Mouse (Mus musculus): ENCODE data around the gene Gpc6. TPM values are rescaled to one million over a fixed set of nuclear protein-coding genes. Genes with fewer than 3 reads are reported as not detected.
A peak's percentile ranks its signal among the peaks of the same experiment; 100 is the strongest.

Gpc6 gene
- total RNA-seq, 1 experiment from 2014 or later: 14.4 TPM

GRCm38 (mm10) chr14:117800399-117800798 lies 875.3 kb downstream of the Gpc6 start:
- DNase-seq: no peak

GRCm38 (mm10) chr14:117807846-117808245 lies 882.7 kb downstream of the Gpc6 start:
- DNase-seq: no peak

- no peak for DNase-seq
Observed at GRCm38 (mm10) chr14:117808326-117808725, 883.2 kb downstream of the Gpc6 start.

GRCm38 (mm10) chr14:117810321-117811270 lies 885.5 kb downstream of the Gpc6 start:
- no peak for DNase-seq

GRCm38 (mm10) chr14:117813473-117813872 lies 888.4 kb downstream of the Gpc6 start:
- DNase-seq: no peak

- no peak for DNase-seq
Observed at GRCm38 (mm10) chr14:117816008-117816407, 890.9 kb downstream of the Gpc6 start.

- no peak for DNase-seq
Observed at GRCm38 (mm10) chr14:117816706-117817105, 891.6 kb downstream of the Gpc6 start.

- DNase-seq: no peak
Observed at GRCm38 (mm10) chr14:117817196-117817595, 892.1 kb downstream of the Gpc6 start.

GRCm38 (mm10) chr14:117824491-117824890 lies 899.4 kb downstream of the Gpc6 start:
- DNase-seq: peak; percentile 78

GRCm38 (mm10) chr14:117826294-117827046 lies 901.4 kb downstream of the Gpc6 start:
- DNase-seq: no peak

GRCm38 (mm10) chr14:117831267-117831666 lies 906.2 kb downstream of the Gpc6 start:
- no peak for DNase-seq

GRCm38 (mm10) chr14:117831731-117832130 lies 906.6 kb downstream of the Gpc6 start:
- DNase-seq: peak; percentile 75

- DNase-seq: no peak
Observed at GRCm38 (mm10) chr14:117835506-117835905, 910.4 kb downstream of the Gpc6 start.

- DNase-seq: no peak
Observed at GRCm38 (mm10) chr14:117837021-117837420, 911.9 kb downstream of the Gpc6 start.

GRCm38 (mm10) chr14:117837715-117838114 lies 912.6 kb downstream of the Gpc6 start:
- no peak for DNase-seq

GRCm38 (mm10) chr14:117841211-117841610 lies 916.1 kb downstream of the Gpc6 start:
- DNase-seq: no peak

- DNase-seq: peak; percentile 50
Observed at GRCm38 (mm10) chr14:117841797-117842553, 916.9 kb downstream of the Gpc6 start.

- DNase-seq: no peak
Observed at GRCm38 (mm10) chr14:117849591-117850505, 924.7 kb downstream of the Gpc6 start.

- DNase-seq: no peak
Observed at GRCm38 (mm10) chr14:117852266-117852665, 927.2 kb downstream of the Gpc6 start.

- DNase-seq: no peak
Observed at GRCm38 (mm10) chr14:117852842-117853241, 927.7 kb downstream of the Gpc6 start.

- DNase-seq: no peak
Observed at GRCm38 (mm10) chr14:117854498-117854897, 929.4 kb downstream of the Gpc6 start.

Measured in adrenal gland, postnatal 14 days (tissue).